Mouse (Mus musculus) limb, embryonic 14.5 days (tissue): ENCODE data around the gene 4933428G20Rik. TPM values are rescaled to one million over a fixed set of nuclear protein-coding genes. Genes with fewer than 3 reads are reported as not detected.

ENCODE experiments used
- ATAC-seq: fragments of 200-750 bp; cut with Nextera tagmentation; 2 replicates; pipeline ENCODE4 v1.8.0; 2017; ENCODE audit warnings: low read depth, moderate number of reproducible peaks, moderate TSS enrichment; ENCODE audit not compliant: low FRiP score
- DNase-seq: peaks from one replicate; pipeline ENCODE4 v3.0.0-alpha.2; 2015; ENCODE audit warnings: low spot score
- H3K27ac ChIP-seq: fragments of 300-500 bp; sonication (generic); replicated peaks from 2 replicates; pipeline ENCODE4 v1.5.1; 2014; ENCODE audit warnings: low read depth, mild to moderate bottlenecking, low read length, moderate library complexity, mixed read lengths
- H3K27me3 ChIP-seq: fragments of 300-500 bp; sonication (generic); 2 replicates; pipeline ENCODE4 v1.6.1; 2014; ENCODE audit warnings: low read length, mixed read lengths; ENCODE audit not compliant: control insufficient read depth, insufficient read depth
- H3K36me3 ChIP-seq: fragments of 300-500 bp; sonication (generic); 2 replicates; pipeline ENCODE4 v1.6.1; 2014; ENCODE audit warnings: mild to moderate bottlenecking, low read length, moderate library complexity, mixed read lengths; ENCODE audit not compliant: control insufficient read depth, insufficient read depth
- H3K4me1 ChIP-seq: fragments of 300-500 bp; sonication (generic); 2 replicates; pipeline ENCODE4 v1.6.1; 2014; ENCODE audit warnings: antibody characterized with exemption, low read length, mixed read lengths; ENCODE audit not compliant: control insufficient read depth, insufficient read depth
- H3K4me2 ChIP-seq: fragments of 300-500 bp; sonication (generic); replicated peaks from 2 replicates; pipeline ENCODE4 v1.6.1; 2014; ENCODE audit warnings: low read depth, mild to moderate bottlenecking, low read length, moderate library complexity; ENCODE audit not compliant: severe bottlenecking
- H3K4me3 ChIP-seq: fragments of 300-500 bp; sonication (generic); replicated peaks from 2 replicates; pipeline ENCODE4 v1.5.1; 2014; ENCODE audit warnings: low read length
- H3K9ac ChIP-seq: fragments of 300-500 bp; sonication (generic); 2 replicates; pipeline ENCODE4 v1.6.1; 2014; ENCODE audit warnings: mild to moderate bottlenecking, low read depth, low read length, moderate library complexity; ENCODE audit not compliant: severe bottlenecking
- H3K9me3 ChIP-seq: fragments of 300-500 bp; sonication (generic); 2 replicates; pipeline ENCODE4 v1.6.1; 2016; ENCODE audit warnings: low read length; ENCODE audit not compliant: control insufficient read depth
- POLR2A ChIP-seq: fragments of 200-500 bp; IDR thresholded peaks from 2 replicates; pipeline ENCODE4 v1.8.0; 2012; ENCODE audit warnings: inconsistent platforms, mild to moderate bottlenecking, moderate library complexity, borderline replicate concordance; ENCODE audit not compliant: insufficient read depth, insufficient read length; ENCODE audit errors: extremely low read depth
- WGBS: fragments of 180-500 bp; shearing (Covaris S2); extraction: QIAGEN DNeasy Blood & Tissue Kit; methylation state at CpG from one replicate; pipeline ENCODE4 v1.1.7; 2014; 5-methylcytosine and 5-hydroxymethylcytosine counted together
- polyA plus RNA-seq, 2 experiments: library from polyadenylated mRNA; depleted of rRNA in 1 of 2; stranded (reverse) in 1 of 2; unstranded in 1 of 2; fragments of >200 nt; fragmentation: Nextera tagmentation in 1 of 2; extraction: Ambion mirVana in 1 of 2; gene quantifications; 2 replicates each; pipeline versions ENCODE4 v1.2.1 to v1.2.3; 2012 to 2014

4933428G20Rik gene
- polyA plus RNA-seq, 2 experiments = 0.36 TPM; not detected in 1

DNA sequence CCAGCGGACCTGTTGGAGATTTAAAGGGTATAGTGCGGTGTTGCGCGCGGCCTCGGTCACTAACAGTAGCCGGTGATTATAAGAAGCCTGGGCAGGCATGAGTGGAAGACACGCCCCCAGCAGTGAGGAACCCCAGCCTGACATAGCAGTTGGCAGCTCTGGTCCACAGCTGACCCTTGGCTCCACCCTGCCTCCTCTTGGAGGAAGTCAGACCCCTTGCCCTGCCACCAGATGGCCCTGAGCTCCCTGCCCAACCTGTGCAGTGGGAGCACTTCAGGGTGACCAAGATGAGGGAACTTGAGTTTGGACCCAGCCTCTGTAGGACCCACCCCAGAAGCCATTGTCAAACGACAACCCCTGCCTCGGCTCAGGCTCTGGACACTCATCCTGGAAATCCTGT, 8.5 kb downstream of the 4933428G20Rik start:
- WGBS = 75% methylated on average over 10 of the region's 10 CpGs
- Histone ChIP-seq H3K4me2 (no peak overlapping the region), H3K9me3 (no peaks in the 10 kb centered on the region), H3K9ac (no peak overlapping the region), H3K4me3 (no peak overlapping the region), H3K4me1 (no peaks in the 10 kb centered on the region), H3K27me3 (no peaks in the 10 kb centered on the region), H3K36me3 (peaks cover 61% of the 10 kb centered on the region), H3K27ac (no peak overlapping the region)
- DNase-seq = no peak
- no peak for ATAC-seq
- TF ChIP-seq POLR2A = no peak

DNA sequence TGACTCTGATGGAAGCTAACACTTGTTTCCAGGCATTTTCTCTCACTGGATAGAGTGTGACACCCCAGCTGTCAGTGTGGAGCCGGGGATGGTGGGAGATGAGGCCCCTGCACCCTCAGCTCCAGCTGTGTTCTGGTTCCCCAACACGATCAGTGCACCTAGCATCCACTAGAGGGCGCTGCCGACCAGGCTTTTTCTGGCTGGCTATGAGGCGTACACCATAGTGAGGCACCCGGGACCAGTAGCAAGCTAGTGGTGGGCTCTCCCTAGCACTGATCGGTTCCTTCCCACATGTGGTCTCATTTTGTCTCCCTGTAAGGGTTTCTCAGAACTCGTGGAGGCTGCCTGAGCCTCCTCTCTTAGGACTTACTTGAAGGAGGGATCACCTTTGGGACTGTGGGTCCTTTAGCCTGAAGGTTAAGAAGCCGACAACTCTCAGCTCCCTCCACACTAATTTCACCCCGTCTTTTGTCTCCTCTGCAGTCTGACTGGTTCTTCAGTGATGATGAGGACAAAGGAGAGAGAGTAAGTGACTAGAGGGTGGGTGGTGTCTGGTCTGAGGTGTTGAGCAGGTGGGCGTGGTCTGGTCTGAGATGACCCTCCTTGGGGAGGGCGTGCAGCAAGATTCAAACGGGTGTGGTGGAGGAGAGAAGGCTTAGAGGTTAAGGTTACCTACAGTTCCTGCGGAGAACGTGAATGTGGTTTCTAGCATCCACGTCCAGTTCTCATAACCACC, 10.4 kb downstream of the 4933428G20Rik start:
- Histone ChIP-seq H3K4me2 (no peak overlapping the region), H3K27me3 (no peaks in the 10 kb centered on the region), H3K9me3 (no peaks in the 10 kb centered on the region), H3K4me1 (no peaks in the 10 kb centered on the region), H3K36me3 (peaks cover 66% of the 10 kb centered on the region), H3K4me3 (no peak overlapping the region), H3K27ac (no peak overlapping the region), H3K9ac (no peak overlapping the region)
- no peak for TF ChIP-seq POLR2A
- peak; percentile 78 for DNase-seq
- WGBS = 29% methylated on average over 16 of the region's 16 CpGs
- ATAC-seq = peak; percentile 49

DNA sequence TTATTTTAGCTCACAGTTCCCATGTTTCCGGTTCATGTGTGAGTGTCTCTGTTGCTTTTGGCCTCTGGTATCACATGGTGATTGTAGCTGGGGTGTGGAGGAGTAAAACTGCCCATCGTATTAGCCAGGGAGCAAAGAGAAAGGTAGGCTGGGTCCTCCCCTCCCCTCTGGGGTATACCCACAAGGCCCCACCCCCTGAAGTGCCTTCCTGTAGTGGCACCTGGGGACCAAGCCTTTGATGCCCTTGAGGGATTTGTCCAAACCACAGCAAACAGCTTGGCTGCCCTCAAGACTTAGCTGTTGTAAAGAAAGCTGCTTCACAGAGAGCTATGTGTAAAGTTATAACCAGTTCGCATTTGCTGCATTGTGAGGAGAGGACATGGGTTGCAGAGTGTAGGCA, 12.5 kb downstream of the 4933428G20Rik start:
- Histone ChIP-seq H3K4me1 (no peaks in the 10 kb centered on the region), H3K9me3 (no peaks in the 10 kb centered on the region), H3K27me3 (no peaks in the 10 kb centered on the region), H3K36me3 (peaks cover 60% of the 10 kb centered on the region), H3K4me2 (no peak overlapping the region), H3K9ac (no peak overlapping the region), H3K27ac (no peak overlapping the region), H3K4me3 (no peak overlapping the region)
- TF ChIP-seq POLR2A = no peak
- ATAC-seq = no peak
- WGBS = 69% methylated on average over 3 of the region's 3 CpGs
- DNase-seq = no peak

DNA sequence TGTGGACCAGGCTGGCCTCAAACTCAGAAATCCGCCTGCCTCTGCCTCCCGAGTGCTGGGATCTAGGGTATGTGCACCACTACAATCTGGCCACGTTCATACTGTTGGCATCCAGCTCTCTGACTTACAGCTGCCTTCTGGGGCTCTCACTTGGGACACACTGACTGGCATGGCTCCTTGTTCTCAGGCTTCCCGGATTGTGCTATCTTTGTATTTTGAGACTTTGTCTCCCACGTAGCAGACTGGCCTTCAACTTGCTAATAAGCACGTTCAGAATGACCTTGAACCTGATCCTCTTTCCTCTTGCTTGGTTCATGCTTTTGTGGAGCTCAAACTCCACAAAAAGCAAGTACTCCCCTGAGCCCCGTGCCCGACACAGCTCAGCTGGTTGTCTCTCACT, 14.5 kb downstream of the 4933428G20Rik start:
- no peak for TF ChIP-seq POLR2A
- peaks cover 59% of the 10 kb centered on the region for H3K36me3 ChIP-seq

DNA sequence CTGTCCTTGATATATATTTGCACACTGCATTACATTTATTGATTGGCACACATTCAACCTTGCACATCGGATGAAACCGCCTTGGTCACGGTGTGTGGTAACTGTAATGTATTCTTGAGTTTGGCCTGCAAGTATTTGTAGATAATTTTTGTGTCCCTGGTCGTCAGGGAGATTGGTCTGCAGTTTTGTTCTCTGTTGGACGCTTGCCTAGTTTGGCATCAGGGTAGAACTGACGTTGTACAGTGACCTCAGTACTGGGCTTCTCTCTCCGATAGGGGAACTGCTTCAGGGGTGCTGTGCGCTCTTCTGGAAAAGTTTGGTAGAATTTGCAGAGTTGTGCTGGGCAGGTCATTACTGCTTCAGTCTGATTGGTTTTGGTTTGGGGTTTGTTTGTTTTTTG, 20.3 kb downstream of the 4933428G20Rik start:
- no peak for ATAC-seq
- Histone ChIP-seq H3K4me3 (no peak overlapping the region), H3K4me2 (no peak overlapping the region), H3K27ac (no peak overlapping the region), H3K36me3 (peaks cover 89% of the 10 kb centered on the region), H3K9ac (no peak overlapping the region), H3K4me1 (no peaks in the 10 kb centered on the region), H3K9me3 (no peaks in the 10 kb centered on the region), H3K27me3 (no peaks in the 10 kb centered on the region)
- WGBS = 88% methylated on average over 8 of the region's 8 CpGs
- TF ChIP-seq POLR2A = no peak
- DNase-seq = no peak

More for the DNA sequence above, 14.5 kb downstream of the 4933428G20Rik start:
- DNase-seq (no peak), ATAC-seq (no peak)
- Histone ChIP-seq H3K9ac (no peak overlapping the region), H3K4me3 (no peak overlapping the region), H3K4me1 (no peaks in the 10 kb centered on the region), H3K4me2 (no peak overlapping the region), H3K9me3 (no peaks in the 10 kb centered on the region), H3K27ac (no peak overlapping the region), H3K27me3 (no peaks in the 10 kb centered on the region)
- 78% methylated on average over 8 of the region's 8 CpGs for WGBS

DNA sequence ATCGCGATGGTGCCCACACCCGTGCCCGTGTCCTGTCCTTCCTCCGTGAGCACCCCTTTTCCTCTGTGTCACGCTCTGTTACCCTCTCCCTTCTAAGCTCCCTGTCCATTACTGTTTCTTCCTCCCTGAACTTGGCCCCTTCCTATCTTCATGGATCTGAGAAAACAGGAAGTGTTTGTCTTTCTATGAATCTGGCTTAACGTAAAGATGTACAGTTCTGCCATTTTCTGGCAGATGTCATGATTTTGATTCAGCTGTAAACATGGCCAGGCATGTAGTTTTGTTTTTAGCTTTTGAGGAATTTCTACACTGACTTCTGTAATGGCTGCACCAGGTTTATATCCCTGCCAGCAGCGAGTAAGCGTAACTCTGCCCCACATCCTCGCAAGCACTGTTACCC, 21.1 kb downstream of the 4933428G20Rik start:
- no peak for DNase-seq
- Histone ChIP-seq H3K36me3 (peaks cover 92% of the 10 kb centered on the region), H3K27ac (no peak overlapping the region), H3K27me3 (no peaks in the 10 kb centered on the region), H3K9ac (no peak overlapping the region), H3K4me2 (no peak overlapping the region), H3K4me1 (no peaks in the 10 kb centered on the region), H3K9me3 (no peaks in the 10 kb centered on the region), H3K4me3 (no peak overlapping the region)
- no peak for ATAC-seq
- WGBS = 85% methylated on average over 10 of the region's 10 CpGs
- no peak for TF ChIP-seq POLR2A
